Mouse (Mus musculus) adrenal gland, postnatal 14 days (tissue): ENCODE data around the gene Rimkla. TPM values are rescaled to one million over a fixed set of nuclear protein-coding genes. Genes with fewer than 3 reads are reported as not detected.

Experiments
- DNase-seq: peaks from one replicate; pipeline ENCODE4 v3.0.0; 2021; ENCODE audit warnings: mixed read lengths
- total RNA-seq: library from RNA; stranded (reverse); gene quantifications from 2 replicates; pipeline ENCODE4 v1.2.3, GENCODE M21; 2021

Rimkla gene
- total RNA-seq, 1 experiment from 2014 or later = 0.22 TPM

- no peak for DNase-seq
Observed at GRCm38 (mm10) chr4:119417894-119418293, 74.5 kb downstream of the Rimkla start.

GRCm38 (mm10) chr4:119417270-119417669 is 75.2 kb downstream of the Rimkla start:
- peak; percentile 51 for DNase-seq

Other genes starting within 250 kb of the Rimkla start
- 0.19 and 0.41 TPM in 2 replicates for gene Cldn19, start 237.2 kb downstream of the Rimkla start, total RNA-seq
- gene Ybx1, start 198.0 kb downstream of the Rimkla start, total RNA-seq = 620 and 697 TPM in 2 replicates
- gene Ppih, start 172.1 kb downstream of the Rimkla start, total RNA-seq = 19.9 and 23.8 TPM in 2 replicates
- 8.4 and 9.7 TPM in 2 replicates for gene Ccdc30, start 77.1 kb downstream of the Rimkla start, total RNA-seq
- gene Ppcs, start 70.2 kb downstream of the Rimkla start, total RNA-seq = 36.5 and 41.5 TPM in 2 replicates
- gene Zmynd12, start 69.8 kb downstream of the Rimkla start, total RNA-seq = 1.1 and 1.6 TPM in 2 replicates
- gene Foxj3, start 44.4 kb upstream of the Rimkla start, total RNA-seq = 26.9 and 32.0 TPM in 2 replicates
- 8.8 and 10.7 TPM in 2 replicates for gene Frg2f1, start 46.9 kb upstream of the Rimkla start, total RNA-seq
- not detected in 2 replicates for gene Guca2a, start 145.1 kb upstream of the Rimkla start, total RNA-seq
- not detected in 2 replicates for gene Guca2b, start 166.3 kb upstream of the Rimkla start, total RNA-seq
- 9.4 and 10.0 TPM in 2 replicates for gene Hivep3, start 241.2 kb upstream of the Rimkla start, total RNA-seq